Mouse (Mus musculus) forebrain, embryonic 12.5 days (tissue): ENCODE data around the gene E2f1. TPM values are rescaled to one million over a fixed set of nuclear protein-coding genes. Genes with fewer than 3 reads are reported as not detected.

Experiments used
- ATAC-seq: fragments of 200-750 bp; cut with Nextera tagmentation; 2 replicates; pipeline ENCODE4 v1.8.0; 2017; ENCODE audit warnings: moderate TSS enrichment; ENCODE audit not compliant: low FRiP score
- H3K27ac ChIP-seq: fragments of 300-500 bp; sonication (generic); 2 replicates; pipeline ENCODE4 v1.5.1; 2016; ENCODE audit warnings: mild to moderate bottlenecking
- H3K27me3 ChIP-seq: fragments of 300-500 bp; sonication (generic); 2 replicates; pipeline ENCODE4 v1.6.1; 2016; ENCODE audit warnings: mild to moderate bottlenecking
- H3K36me3 ChIP-seq: fragments of 300-500 bp; sonication (generic); replicated peaks from 2 replicates; pipeline ENCODE4 v1.6.1; 2016; ENCODE audit warnings: mild to moderate bottlenecking
- H3K4me1 ChIP-seq: fragments of 300-500 bp; sonication (generic); 2 replicates; pipeline ENCODE4 v1.6.1; 2016
- H3K4me2 ChIP-seq: fragments of 300-500 bp; sonication (generic); 2 replicates; pipeline ENCODE4 v1.6.1; 2016; ENCODE audit warnings: mild to moderate bottlenecking, moderate library complexity
- H3K4me3 ChIP-seq: fragments of 300-500 bp; sonication (generic); replicated peaks from 2 replicates; pipeline ENCODE4 v1.5.1; 2016; ENCODE audit warnings: mild to moderate bottlenecking
- H3K9ac ChIP-seq: fragments of 300-500 bp; sonication (generic); 2 replicates; pipeline ENCODE4 v1.6.1; 2016; ENCODE audit warnings: mild to moderate bottlenecking
- H3K9me3 ChIP-seq: fragments of 300-500 bp; sonication (generic); 2 replicates; pipeline ENCODE4 v1.6.1; 2016
- WGBS: fragments of 180-500 bp; shearing (Covaris S2); methylation state at CpG from one replicate; pipeline ENCODE4 v1.1.7; 2016; 5-methylcytosine and 5-hydroxymethylcytosine counted together
- polyA plus RNA-seq: library from polyadenylated mRNA; unstranded; fragments of >200 nt; fragmentation: Nextera tagmentation; extraction: Ambion mirVana; gene quantifications from 2 replicates; pipeline ENCODE4 v1.2.1, GENCODE M21; 2016

Gene E2f1
- polyA plus RNA-seq, 1 experiment from 2014 or later = 33.3 TPM

DNA sequence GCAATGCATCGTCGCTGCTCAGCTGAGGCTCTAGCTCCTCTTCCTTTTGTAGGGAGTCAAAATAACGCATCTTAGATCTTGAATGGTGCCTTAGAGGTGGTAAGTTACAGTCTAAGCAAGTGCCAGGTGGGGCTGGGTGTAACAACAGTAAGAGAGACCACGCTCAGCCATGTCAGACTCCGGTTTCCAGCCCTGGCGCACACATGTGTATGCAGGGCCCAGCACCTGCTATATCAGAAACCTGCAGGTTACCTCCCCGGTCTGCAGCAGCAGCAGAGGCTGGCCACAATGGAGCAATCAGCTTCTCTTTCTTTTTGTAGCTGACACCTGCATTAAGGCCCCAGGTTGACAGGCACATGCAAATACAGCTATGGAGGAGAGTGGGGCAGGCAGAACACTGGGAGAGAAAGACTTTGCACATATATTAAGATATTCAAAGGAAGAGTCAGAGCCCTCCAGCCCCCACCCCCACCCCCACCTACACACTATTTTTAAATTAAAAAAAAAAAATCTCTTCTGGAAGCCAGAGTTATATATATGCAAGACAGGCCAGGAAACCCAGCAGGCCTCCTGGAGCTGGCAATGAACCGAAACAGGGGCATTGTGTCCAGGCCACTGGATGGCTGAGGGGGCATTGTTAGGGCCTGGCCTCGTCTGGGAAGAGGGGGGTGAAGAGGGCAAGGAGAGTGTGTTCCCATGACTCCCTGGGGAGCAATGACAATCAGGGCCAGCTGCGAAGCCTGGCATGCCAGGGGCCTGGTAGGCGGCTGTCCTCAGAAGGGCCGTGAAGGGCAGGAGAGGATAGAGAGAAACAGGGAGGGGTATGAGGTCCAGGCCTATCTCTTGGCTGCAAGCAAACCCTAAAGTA is 7.4 kb upstream of the E2f1 start:
- peak; percentile 55 for ATAC-seq
- H3K27ac ChIP-seq = peak overlapping the region; percentile 75
- no peak overlapping the region for H3K4me3 ChIP-seq
- H3K9ac ChIP-seq = peak overlapping the region; percentile 38; the same call in 1 of the 2 replicates
- no peaks in the 10 kb centered on the region for H3K27me3 ChIP-seq
- peaks cover 17% of the 10 kb centered on the region for H3K4me1 ChIP-seq
- H3K4me2 ChIP-seq = no peak overlapping the region
- H3K9me3 ChIP-seq = no peaks in the 10 kb centered on the region
- WGBS = 28% methylated on average over 12 of the region's 12 CpGs
- H3K36me3 ChIP-seq = no peaks in the 10 kb centered on the region

DNA sequence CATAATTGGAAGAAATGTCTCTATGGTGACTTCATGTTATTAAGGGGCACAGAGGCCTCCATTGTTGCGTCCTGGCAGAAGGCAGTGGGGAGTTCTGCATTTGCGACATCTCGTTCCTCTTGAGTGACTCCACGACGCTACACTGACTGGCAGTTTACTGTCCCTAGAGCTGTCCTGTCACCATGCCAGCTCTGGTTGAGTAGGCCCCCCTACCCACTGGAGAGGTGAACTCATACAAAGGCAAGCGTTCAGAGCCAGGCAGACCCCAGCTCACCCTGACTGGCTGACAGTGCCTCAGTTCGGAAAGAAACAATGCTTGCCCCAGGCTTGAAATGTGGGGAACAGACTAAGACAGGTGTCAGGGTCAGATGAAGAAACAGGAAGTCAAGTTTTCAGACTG is 4.6 kb upstream of the E2f1 start:
- 50% methylated on average over 7 of the region's 7 CpGs for WGBS

DNA sequence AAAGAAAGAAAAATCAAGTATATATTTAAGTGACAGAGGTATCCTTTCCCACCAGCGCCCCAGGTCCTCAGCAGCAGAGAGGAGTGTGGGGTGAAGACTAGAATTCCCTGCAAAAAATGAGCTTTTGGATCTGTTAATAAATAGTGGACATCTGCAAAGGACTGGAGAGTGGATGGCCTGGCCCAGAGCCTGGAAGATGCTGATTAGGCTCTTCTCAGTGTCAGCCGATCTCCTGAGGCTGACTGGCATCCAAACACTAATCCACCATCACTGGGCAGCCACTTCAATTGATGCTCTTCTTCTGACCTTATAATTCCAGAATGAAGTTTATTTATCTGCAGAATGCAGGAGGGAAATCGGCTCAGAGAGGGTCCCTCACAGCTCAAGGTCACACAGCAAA is 3.3 kb upstream of the E2f1 start:
- no peaks in the 10 kb centered on the region for H3K36me3 ChIP-seq
- no peak overlapping the region for H3K4me3 ChIP-seq
- ATAC-seq = no peak
- no peak overlapping the region for H3K4me2 ChIP-seq
- no peak overlapping the region for H3K27ac ChIP-seq
- 82% methylated on average over 3 of the region's 3 CpGs for WGBS
- H3K4me1 ChIP-seq = peaks cover 40% of the 10 kb centered on the region
- H3K9ac ChIP-seq = no peak overlapping the region
- no peaks in the 10 kb centered on the region for H3K27me3 ChIP-seq
- H3K9me3 ChIP-seq = no peaks in the 10 kb centered on the region

More for the DNA sequence above, 4.6 kb upstream of the E2f1 start:
- no peaks in the 10 kb centered on the region for H3K27me3 ChIP-seq
- no peaks in the 10 kb centered on the region for H3K9me3 ChIP-seq
- peaks cover 27% of the 10 kb centered on the region for H3K4me1 ChIP-seq
- H3K4me3 ChIP-seq = no peak overlapping the region
- no peak overlapping the region for H3K27ac ChIP-seq
- H3K36me3 ChIP-seq = no peaks in the 10 kb centered on the region
- ATAC-seq = no peak
- H3K4me2 ChIP-seq = no peak overlapping the region
- H3K9ac ChIP-seq = no peak overlapping the region

DNA sequence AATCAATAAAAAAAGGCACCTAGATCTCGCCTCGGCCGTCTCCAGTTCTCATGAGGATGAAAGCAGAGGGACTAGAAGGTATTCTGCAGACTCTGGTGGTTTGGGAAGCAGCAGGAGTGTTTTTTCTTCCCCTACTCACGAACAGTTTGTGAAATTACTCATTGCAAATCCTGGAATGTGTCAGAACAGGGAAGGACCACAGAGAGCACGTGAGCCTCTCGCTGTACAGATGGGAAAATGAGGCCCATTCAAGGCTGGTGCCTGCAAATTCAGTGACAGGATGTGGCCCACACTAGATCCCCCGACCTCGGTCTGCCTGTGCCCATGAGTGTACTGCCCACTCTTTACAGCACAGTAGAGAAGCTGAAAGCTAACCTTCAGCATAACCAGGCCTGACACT is 2.3 kb upstream of the E2f1 start:
- Histone ChIP-seq H3K4me2 (no peak overlapping the region), H3K9me3 (no peaks in the 10 kb centered on the region), H3K9ac (no peak overlapping the region), H3K4me1 (peaks cover 41% of the 10 kb centered on the region), H3K27ac (no peak overlapping the region), H3K36me3 (no peaks in the 10 kb centered on the region), H3K4me3 (no peak overlapping the region), H3K27me3 (no peaks in the 10 kb centered on the region)
- no peak for ATAC-seq
- 90% methylated on average over 8 of the region's 8 CpGs for WGBS

DNA sequence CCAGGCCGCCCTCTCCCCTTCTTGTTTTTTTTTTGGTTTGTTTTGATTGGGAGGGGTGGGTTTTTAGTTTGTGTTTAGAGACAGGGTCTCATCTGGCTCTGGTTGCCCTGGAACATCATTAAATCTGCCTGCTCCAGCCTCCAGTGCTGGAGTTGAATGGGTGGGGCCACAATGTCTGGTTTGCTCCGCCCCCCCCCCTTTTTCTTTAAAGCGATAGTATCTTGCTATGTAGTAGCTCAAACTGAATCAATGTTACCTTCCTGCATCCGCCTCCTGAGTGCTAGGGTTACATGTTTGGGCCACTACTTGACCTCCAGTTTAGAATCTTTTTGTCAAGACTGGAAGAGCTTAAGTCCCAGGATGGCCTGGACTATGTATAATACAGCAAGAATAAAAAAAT is 1.6 kb upstream of the E2f1 start:
- no peak overlapping the region for H3K4me3 ChIP-seq
- no peaks in the 10 kb centered on the region for H3K36me3 ChIP-seq
- ATAC-seq = no peak
- 85% methylated on average over 4 of the region's 4 CpGs for WGBS
- no peak overlapping the region for H3K9ac ChIP-seq
- no peak overlapping the region for H3K27ac ChIP-seq
- H3K9me3 ChIP-seq = no peaks in the 10 kb centered on the region
- H3K27me3 ChIP-seq = no peaks in the 10 kb centered on the region
- peaks cover 41% of the 10 kb centered on the region for H3K4me1 ChIP-seq
- H3K4me2 ChIP-seq = no peak overlapping the region

DNA sequence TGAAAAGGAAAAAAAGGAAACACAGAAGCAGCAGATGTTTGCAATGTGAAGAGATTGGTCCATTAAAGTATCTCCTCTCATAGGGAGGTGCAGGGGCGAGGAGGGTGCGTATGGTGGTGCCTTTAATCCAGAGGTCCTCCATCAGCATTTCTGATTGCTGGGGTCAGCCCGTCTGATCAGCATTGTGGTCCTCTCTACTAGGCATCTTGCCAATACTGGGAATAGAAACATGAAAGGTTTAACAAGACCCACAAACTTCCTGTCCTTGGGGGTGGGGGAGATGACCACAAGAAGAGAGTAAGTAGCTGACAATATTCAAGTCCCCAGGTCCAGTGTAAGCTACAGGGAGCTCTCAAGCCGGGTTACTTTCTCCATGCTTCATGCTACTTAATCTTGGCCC is 974 bp upstream of the E2f1 start:
- H3K36me3 ChIP-seq = no peaks in the 10 kb centered on the region
- no peak overlapping the region for H3K9ac ChIP-seq
- peak overlapping the region; percentile 85; the same call in 1 of the 2 replicates for H3K4me2 ChIP-seq

DNA sequence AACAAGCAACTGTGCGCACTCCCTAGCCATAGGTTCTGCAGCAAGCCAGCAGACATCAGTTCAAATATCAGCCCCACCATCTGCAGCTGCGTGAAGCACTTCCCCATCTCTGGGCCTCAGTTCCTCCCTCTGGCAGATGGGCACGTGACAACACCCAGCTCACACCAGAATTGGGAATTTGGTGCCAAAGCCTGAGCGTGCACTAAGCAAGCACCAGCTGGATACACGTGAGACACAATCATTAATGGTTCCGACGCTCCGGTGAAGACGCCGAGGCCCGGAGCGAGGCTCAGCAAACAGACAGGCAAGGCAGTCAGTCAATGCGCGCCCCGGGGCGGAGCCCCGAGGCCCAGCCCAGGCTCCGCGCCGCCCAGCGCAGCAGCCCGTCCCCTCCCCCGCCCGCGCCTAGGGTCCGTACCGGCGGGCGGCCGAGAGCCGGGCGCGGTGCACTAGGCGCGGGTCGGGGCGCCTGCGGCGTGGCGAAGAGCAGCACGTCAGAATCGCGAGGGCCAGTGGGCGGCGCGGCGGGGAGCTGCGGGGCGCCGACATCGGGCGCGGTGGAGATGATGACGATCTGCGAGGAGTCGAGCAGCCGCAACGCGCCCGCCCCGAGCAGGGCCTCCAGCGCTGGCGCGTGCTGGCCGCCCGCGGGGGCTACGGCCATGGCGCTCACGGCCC is 482 bp downstream of the E2f1 start:
- no peaks in the 10 kb centered on the region for H3K9me3 ChIP-seq
- WGBS = under 1% methylated on average over 51 of the region's 70 CpGs
- peak overlapping the region; percentile 92 for H3K4me3 ChIP-seq
- peaks cover 58% of the 10 kb centered on the region for H3K4me1 ChIP-seq
- H3K4me2 ChIP-seq = peak overlapping the region; percentile 85
- peaks cover 3% of the 10 kb centered on the region for H3K36me3 ChIP-seq
- no peaks in the 10 kb centered on the region for H3K27me3 ChIP-seq
- H3K27ac ChIP-seq = peak overlapping the region; percentile 88
- ATAC-seq = peak; percentile 79
- H3K9ac ChIP-seq = peak overlapping the region; percentile 90

More for the DNA sequence above, 974 bp upstream of the E2f1 start:
- H3K4me3 ChIP-seq = no peak overlapping the region
- 79% methylated on average over 4 of the region's 4 CpGs for WGBS
- H3K9me3 ChIP-seq = no peaks in the 10 kb centered on the region
- H3K27me3 ChIP-seq = no peaks in the 10 kb centered on the region
- peaks cover 46% of the 10 kb centered on the region for H3K4me1 ChIP-seq
- H3K27ac ChIP-seq = 0 out of 2 replicates have a peak overlapping the region, but pooled peaks have one; percentile 36
- ATAC-seq = no peak

DNA sequence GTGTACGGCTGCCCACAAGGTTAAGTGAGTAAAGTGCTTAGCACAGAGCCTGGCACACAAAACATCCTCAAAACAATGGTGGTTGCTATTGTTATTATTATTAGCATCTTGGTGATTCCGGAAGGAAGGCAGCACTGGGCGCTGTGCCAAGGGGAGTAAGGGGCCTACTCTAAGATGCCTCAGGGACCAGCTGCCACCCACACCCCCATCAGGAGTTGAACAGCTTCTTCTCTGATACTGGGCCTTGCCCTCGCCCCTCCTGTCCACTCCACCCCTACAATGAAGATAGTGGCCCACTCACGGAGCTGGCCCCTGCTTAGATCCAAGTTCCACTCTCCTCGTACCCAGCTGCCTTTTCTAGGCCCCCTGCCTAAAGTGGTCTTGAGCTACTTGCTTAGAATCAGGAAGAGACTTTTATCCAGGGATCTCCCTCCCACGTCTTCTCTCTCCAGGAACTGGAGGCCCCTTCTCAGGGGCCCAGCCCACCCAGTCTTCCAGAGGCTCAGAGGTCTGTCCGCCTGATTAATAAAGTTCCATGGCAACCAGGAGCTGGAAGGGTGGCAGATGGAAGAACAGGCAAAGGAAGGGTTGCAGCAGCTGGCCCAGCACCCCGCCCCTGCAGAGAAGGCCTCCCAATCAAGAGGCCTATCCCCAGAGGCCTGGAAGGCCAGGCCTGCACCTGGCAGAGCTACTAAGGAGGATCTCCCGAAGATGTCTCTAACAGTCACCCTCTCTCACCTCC is 1.2 kb downstream of the E2f1 start:
- peak overlapping the region; percentile 92 for H3K4me3 ChIP-seq
- H3K36me3 ChIP-seq = peaks cover 11% of the 10 kb centered on the region
- H3K9ac ChIP-seq = peak overlapping the region; percentile 90
- WGBS = 12% methylated on average over 10 of the region's 10 CpGs
- H3K4me2 ChIP-seq = peak overlapping the region; percentile 85
- H3K4me1 ChIP-seq = peaks cover 58% of the 10 kb centered on the region
- H3K27me3 ChIP-seq = no peaks in the 10 kb centered on the region
- peak; percentile 18; the same call in 1 of the 2 replicates for ATAC-seq
- H3K27ac ChIP-seq = peak overlapping the region; percentile 88
- H3K9me3 ChIP-seq = no peaks in the 10 kb centered on the region

DNA sequence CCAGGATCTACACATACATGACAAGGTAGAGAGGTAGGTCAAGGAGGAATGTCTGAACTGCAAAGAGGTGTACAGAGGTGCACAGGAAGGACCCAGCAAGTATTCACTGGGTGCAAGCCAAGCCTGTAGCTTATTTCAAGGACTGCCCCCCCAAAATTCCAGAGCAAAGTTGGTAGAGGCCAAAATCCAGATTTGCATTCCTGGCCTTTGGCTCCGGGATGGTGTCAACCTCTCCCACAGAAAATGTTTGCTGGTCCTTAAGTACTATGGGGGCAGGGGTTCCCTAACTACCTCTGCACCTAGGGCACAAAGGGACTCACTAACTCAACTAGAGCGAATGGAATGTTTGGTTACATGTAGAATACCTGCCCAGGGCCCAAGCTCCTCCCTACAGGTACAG is 1.9 kb downstream of the E2f1 start:
- WGBS = 67% methylated on average over 2 of the region's 2 CpGs
- Histone ChIP-seq H3K9ac (peak overlapping the region; percentile 90; the same call in 1 of the 2 replicates), H3K27me3 (no peaks in the 10 kb centered on the region), H3K36me3 (peaks cover 18% of the 10 kb centered on the region), H3K27ac (peak overlapping the region; percentile 88), H3K9me3 (no peaks in the 10 kb centered on the region), H3K4me1 (peaks cover 58% of the 10 kb centered on the region), H3K4me3 (peak overlapping the region; percentile 92), H3K4me2 (peak overlapping the region; percentile 85)
- no peak for ATAC-seq

DNA sequence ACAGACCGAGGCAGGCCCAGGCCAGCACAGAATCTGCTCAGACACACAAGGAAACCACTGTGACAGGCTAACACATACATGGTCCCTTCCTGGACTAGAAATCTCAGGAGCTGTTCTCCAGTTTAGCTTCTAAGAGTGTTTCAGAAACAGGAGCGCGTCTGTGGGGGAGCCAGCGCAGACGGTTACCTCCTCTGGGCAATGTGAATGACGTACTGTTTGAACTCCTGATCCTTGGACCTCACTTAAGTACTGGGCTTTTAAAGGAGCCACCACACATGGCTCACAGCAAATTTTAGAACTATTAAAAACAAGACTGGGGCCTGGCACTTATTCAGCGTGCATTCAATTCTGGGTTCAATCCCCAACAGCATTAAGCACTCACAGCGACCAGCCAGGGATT is 3.1 kb downstream of the E2f1 start:
- Histone ChIP-seq H3K27ac (peak overlapping the region; percentile 46), H3K9ac (peak overlapping the region; percentile 29; the same call in 1 of the 2 replicates), H3K4me3 (no peak overlapping the region), H3K9me3 (no peaks in the 10 kb centered on the region), H3K27me3 (no peaks in the 10 kb centered on the region), H3K4me2 (peak overlapping the region; percentile 35), H3K4me1 (peaks cover 58% of the 10 kb centered on the region), H3K36me3 (peaks cover 27% of the 10 kb centered on the region)
- ATAC-seq = no peak
- 58% methylated on average over 8 of the region's 8 CpGs for WGBS

DNA sequence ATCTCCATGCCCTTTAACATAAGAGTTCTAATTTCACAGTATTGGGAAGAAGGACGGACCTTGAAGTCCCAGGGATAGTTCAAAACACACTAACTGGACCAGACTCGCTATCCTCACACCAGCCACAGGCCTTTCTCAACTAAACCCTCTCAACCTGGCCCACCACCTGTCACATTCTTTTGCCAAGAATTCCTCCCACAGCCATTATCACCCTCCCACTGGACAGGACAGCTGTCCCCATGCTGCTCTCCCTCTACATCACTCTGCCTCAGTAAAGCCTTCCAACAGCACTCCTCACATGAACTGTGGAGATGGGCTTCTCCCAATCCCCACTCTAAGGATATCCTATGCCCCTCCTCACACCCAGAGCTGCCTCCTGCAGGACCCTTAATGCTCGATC is 4.1 kb downstream of the E2f1 start:
- H3K27me3 ChIP-seq = no peaks in the 10 kb centered on the region
- H3K9ac ChIP-seq = 0 out of 2 replicates have a peak overlapping the region, but pooled peaks have one; percentile 17
- no peak overlapping the region for H3K4me2 ChIP-seq
- peaks cover 37% of the 10 kb centered on the region for H3K36me3 ChIP-seq
- H3K9me3 ChIP-seq = no peaks in the 10 kb centered on the region
- no peak for ATAC-seq
- no peak overlapping the region for H3K4me3 ChIP-seq
- WGBS = 78% methylated on average over 3 of the region's 3 CpGs
- H3K27ac ChIP-seq = peak overlapping the region; percentile 46
- peaks cover 53% of the 10 kb centered on the region for H3K4me1 ChIP-seq

DNA sequence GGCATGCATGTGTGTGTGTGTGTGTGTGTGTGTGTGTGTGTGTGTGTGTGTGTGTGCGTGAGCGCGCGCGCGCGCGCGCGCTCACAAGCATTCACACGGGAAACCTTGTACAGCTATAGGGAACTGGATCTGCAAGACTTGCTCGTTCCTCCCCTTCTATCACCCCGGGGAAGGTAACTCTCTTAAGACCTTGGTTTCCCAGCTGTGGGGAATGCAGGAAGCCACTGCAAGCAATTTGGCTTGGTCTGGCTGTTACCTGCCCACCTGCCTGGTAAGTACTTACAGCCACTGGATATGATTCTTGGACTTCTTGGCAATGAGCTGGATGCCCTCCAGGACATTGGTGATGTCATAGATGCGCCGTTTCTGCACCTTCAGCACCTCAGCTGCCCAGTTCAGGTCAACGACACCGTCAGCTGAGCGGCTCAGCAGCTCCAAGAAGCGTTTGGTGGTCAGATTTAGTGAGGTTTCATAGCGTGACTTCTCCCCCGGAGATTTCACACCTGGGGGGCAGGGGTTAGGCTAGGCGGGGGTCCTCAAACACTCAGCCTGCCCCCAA is 6.0 kb downstream of the E2f1 start:
- Histone ChIP-seq H3K4me2 (no peak overlapping the region), H3K9me3 (no peaks in the 10 kb centered on the region), H3K4me1 (peaks cover 50% of the 10 kb centered on the region), H3K27me3 (no peaks in the 10 kb centered on the region), H3K4me3 (no peak overlapping the region), H3K9ac (no peak overlapping the region), H3K36me3 (peaks cover 40% of the 10 kb centered on the region), H3K27ac (no peak overlapping the region)
- 96% methylated on average over 22 of the region's 22 CpGs for WGBS
- ATAC-seq = no peak
